Mouse (Mus musculus): ENCODE results near the gene Kmt2d. TPM values are rescaled to one million over a fixed set of nuclear protein-coding genes. Genes with fewer than 3 reads are reported as not detected.
A peak's percentile ranks its signal among the peaks of the same experiment; 100 is the strongest.

Kmt2d gene
- total and polyA plus RNA-seq, 3 experiments: 4.8 to 22.7 (median 14.1) TPM

DNA sequence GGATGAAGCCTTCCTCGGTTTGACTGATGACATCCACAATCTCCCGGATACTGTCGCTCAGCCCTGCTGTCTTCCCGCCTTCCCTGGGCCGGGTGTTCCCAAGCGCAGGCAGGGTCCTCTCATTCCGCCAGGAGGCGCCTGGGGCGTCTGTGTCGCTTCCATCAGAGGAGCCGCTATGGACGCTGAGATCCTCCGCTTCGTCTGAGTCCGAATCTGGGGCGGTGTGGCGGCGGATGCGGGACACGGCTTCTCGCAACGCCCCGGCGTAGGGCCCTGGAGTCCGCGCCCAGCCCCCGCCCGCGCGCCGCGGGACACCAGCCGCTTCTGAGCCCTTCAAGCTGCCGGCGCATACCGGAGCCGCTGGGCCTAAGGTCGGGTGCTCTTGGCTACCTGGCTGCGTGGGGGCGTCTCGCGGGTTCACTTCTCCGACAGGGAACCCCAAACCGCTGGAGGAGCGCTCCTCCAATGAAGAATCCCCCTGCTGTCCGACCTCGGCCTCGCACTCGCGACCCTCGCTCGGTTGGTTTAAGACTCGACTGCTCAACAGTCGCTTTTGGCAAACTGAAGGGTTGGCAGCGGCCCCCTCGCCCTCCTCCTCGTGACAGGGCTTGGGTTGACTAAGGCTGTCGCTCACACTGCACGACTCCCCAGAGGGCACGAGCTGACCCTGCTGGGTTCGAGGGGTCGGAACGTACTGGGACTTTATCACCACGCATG lies 65.5 kb downstream of the Kmt2d start:
- Histone ChIP-seq H3K36me3 (replicated peaks in 1 of 2; ENCODE audit: control insufficient read depth in 1 of 2, insufficient read depth in 1 of 2, low read length in 1 of 2) (peaks cover 0 to 3% of the 10 kb centered on the region in 2 experiments), H3K27ac (ENCODE audit: insufficient read depth, low read depth) (no peak overlapping the region), H3K27me3 (replicated peaks) (peaks cover 77% of the 10 kb centered on the region), H3K9ac (ENCODE audit: insufficient read depth, low read depth) (no peak overlapping the region), H3K9me3 (replicated peaks; ENCODE audit: low read length) (peaks cover 16% of the 10 kb centered on the region), H3K4me3 (replicated peaks in 1 of 3; ENCODE audit: low read depth in 2 of 3, low read length in 2 of 3, poor library complexity in 1 of 3) (no peak overlapping the region), H3K4me1 (ENCODE audit: control insufficient read depth in 1 of 2, insufficient read depth in 2 of 2) (peaks cover 5 to 27% of the 10 kb centered on the region in 2 experiments; a peak in 2 of 4 replicates), H3K4me2 (ENCODE audit: insufficient read depth, low read depth, poor library complexity, severe bottlenecking) (no peak overlapping the region), H3K79me2 (replicated peaks; ENCODE audit: control insufficient read depth, extremely low read depth, insufficient read depth, poor library complexity, severe bottlenecking) (no peaks in the 10 kb centered on the region)
- TF ChIP-seq NRF1 (IDR thresholded peaks at IDR 0.05; ENCODE audit: low read depth, low read length): no peak
- TF ChIP-seq EP300 (IDR thresholded peaks at IDR 0.05; ENCODE audit: low read length): no peak
- no peak for TF ChIP-seq MYC (IDR thresholded peaks at IDR 0.05; ENCODE audit: low read depth, low read length)
- TF ChIP-seq MAFK (IDR thresholded peaks at IDR 0.05; ENCODE audit: insufficient replicate concordance, low read length): no peak
- no peak for TF ChIP-seq ZNF384 (IDR thresholded peaks at IDR 0.05; ENCODE audit: low read depth, low read length)
- TF ChIP-seq GABPA (IDR thresholded peaks at IDR 0.05; ENCODE audit: insufficient replicate concordance, low read depth, low read length): no peak
- no peak for TF ChIP-seq TCF12 (IDR thresholded peaks at IDR 0.05; ENCODE audit: low read depth, low read length)
- TF ChIP-seq RAD21 (IDR thresholded peaks at IDR 0.05; ENCODE audit: low read depth, low read length): no peak
- TF ChIP-seq MAX (IDR thresholded peaks at IDR 0.05; ENCODE audit: low read length): no peak
- TF ChIP-seq ETS1 (conservative IDR thresholded peaks at IDR 0.05; ENCODE audit: low read depth, low read length): no peak
- TF ChIP-seq NELFE (IDR thresholded peaks at IDR 0.05; ENCODE audit: low read depth, low read length): no peak
- TF ChIP-seq MEF2A (IDR thresholded peaks at IDR 0.05; ENCODE audit: borderline replicate concordance, low read depth, low read length): no peak
- no peak for DNase-seq (ENCODE audit: extremely low read depth)
- in situ Hi-C loops (cut with MboI; ENCODE audit: low pct_ligation_motif_present, low pct_unique_long_range_greater_than_20kb, low sequenced_read_pairs): no loop called here
- dilution Hi-C loops (cut with MboI; ENCODE audit: extremely low pct_ligation_motif_present, extremely low pct_unique_long_range_greater_than_20kb, low sequenced_read_pairs): no loop called here

DNA sequence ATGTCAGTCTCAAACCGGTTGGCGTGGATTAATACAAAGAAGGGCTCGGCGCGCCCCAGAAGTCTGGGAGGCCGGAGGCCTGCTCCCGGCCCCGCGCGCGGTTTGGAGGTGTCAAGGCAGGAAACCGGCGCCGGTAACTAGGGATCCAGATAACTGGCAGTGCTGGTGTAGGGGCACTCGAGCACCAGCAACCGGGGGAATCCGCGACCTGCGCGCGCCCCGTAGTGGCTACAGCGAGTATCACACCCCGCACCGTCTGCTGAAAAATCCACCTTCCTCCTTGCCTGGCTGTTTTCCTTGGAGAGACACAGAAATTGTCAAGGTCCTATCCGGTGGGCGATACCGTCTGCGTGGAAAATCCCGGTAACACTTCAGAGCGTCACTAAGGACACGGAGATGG lies 67.0 kb downstream of the Kmt2d start:
- Histone ChIP-seq H3K9me3 (replicated peaks; ENCODE audit: low read length) (peaks cover 16% of the 10 kb centered on the region), H3K4me3 (replicated peaks in 1 of 3; ENCODE audit: low read depth in 2 of 3, low read length in 2 of 3, poor library complexity in 1 of 3) (no peak overlapping the region), H3K4me1 (ENCODE audit: control insufficient read depth in 1 of 2, insufficient read depth in 2 of 2) (peaks cover 5 to 39% of the 10 kb centered on the region in 2 experiments; a peak in 2 of 4 replicates), H3K79me2 (replicated peaks; ENCODE audit: control insufficient read depth, extremely low read depth, insufficient read depth, poor library complexity, severe bottlenecking) (no peaks in the 10 kb centered on the region), H3K4me2 (ENCODE audit: insufficient read depth, low read depth, poor library complexity, severe bottlenecking) (peak overlapping the region; percentile 78), H3K9ac (ENCODE audit: insufficient read depth, low read depth) (no peak overlapping the region), H3K27me3 (replicated peaks) (peaks cover 83% of the 10 kb centered on the region), H3K27ac (ENCODE audit: insufficient read depth, low read depth) (no peak overlapping the region), H3K36me3 (replicated peaks in 1 of 2; ENCODE audit: control insufficient read depth in 1 of 2, insufficient read depth in 1 of 2, low read length in 1 of 2) (no peaks in the 10 kb centered on the region)
- dilution Hi-C loops (cut with MboI; ENCODE audit: extremely low pct_ligation_motif_present, extremely low pct_unique_long_range_greater_than_20kb, low sequenced_read_pairs): no loop called here
- in situ Hi-C loops (cut with MboI; ENCODE audit: low pct_ligation_motif_present, low pct_unique_long_range_greater_than_20kb, low sequenced_read_pairs): loop anchor here (5.0 kb wide), 1 partner anchor 82 kb away; no protein-coding TSS in a partner anchor
- TF ChIP-seq CTCF (conservative IDR thresholded peaks at IDR 0.05 in 1 of 2, IDR thresholded peaks at IDR 0.05 in 1 of 2; ENCODE audit: low read depth in 2 of 2, low read length in 2 of 2): peak; percentile 64 to 90
- peak; percentile 87 for TF ChIP-seq RAD21 (IDR thresholded peaks at IDR 0.05; ENCODE audit: low read depth, low read length)
- peak; percentile 74 for TF ChIP-seq SMC3 (IDR thresholded peaks at IDR 0.05; ENCODE audit: low read depth, low read length)
- TF ChIP-seq MAZ (IDR thresholded peaks at IDR 0.05; ENCODE audit: low read depth, low read length): no peak
- no peak for TF ChIP-seq EP300 (IDR thresholded peaks at IDR 0.05; ENCODE audit: low read length)
- TF ChIP-seq IRF4 (IDR thresholded peaks at IDR 0.05; ENCODE audit: low read depth, low read length): peak; percentile 27; the same call in 1 of the 2 replicates
- peak; percentile 69 for DNase-seq (ENCODE audit: extremely low read depth)
